Mouse (Mus musculus): Measurements from ENCODE around the gene Ruvbl2. TPM values are rescaled to one million over a fixed set of nuclear protein-coding genes. Genes with fewer than 3 reads are reported as not detected.

Ruvbl2 gene
- total RNA-seq, 4 experiments from 2014 or later, result 23.1 to 31.5 (median 26.8) TPM

- DNase-seq (ENCODE audit: low spot score), result no peak
These were observed 23.4 kb upstream of the Ruvbl2 start for GRCm38 (mm10) chr7:45461326-45461725.

GRCm38 (mm10) chr7:45460860-45461314, 23.0 kb upstream of the Ruvbl2 start:
- DNase-seq (ENCODE audit: low spot score), result peak; percentile 68

DNA sequence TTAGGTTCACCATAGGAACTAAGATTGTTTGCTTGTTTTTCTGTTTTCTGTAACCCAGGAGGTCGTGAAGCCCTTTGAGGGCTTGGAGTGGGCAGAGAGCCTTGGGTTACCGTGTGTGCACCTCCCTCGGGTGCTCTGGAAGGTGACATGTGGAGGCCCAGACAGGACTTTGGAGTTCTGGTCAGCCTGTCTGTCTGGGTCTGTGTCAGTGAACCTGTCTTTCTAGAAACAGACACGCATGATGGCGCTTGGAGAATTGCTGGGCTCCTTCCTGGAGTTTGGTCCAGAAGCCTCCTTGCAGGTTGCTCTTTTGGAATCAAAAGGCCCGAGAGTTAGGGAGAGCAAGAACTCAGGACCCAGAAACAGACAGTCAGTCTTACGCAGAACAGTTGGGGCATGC, 22.5 kb upstream of the Ruvbl2 start:
- DNase-seq (ENCODE audit: low spot score), result no peak

DNA sequence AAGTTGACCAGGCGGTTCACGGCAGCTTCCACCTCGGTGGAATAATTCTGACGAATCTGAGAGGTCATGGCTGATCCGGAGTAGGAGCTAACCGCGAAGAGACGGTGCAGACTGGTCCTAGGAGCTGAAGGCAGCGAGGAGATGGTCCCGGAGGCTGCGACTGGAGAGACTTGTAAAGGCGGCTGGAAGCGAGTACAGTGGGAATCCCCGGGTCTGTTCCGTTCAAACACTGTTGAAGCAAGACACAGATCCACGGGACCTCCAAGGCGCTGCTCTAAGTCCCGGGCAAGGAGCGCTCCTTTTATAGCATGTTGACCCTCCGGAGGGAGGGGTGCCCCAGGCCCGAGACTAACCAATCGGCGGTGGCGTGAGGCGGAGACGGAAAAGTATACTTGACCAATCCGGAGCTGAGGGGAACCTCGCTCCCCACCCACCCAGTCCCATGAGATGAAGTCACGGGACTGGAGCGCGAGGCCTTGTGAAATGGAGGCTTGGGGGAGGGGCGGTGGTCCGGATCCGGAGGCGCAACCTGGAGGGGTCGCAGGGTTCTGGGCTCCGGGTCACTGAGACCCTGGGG, 21.8 kb upstream of the Ruvbl2 start, which contains the start of gene Ftl1:
Gene Ftl1, minus strand, starts transcription at position 321 of the 577 bp plus-strand sequence.
- peak; percentile 98 for DNase-seq (ENCODE audit: low spot score)

DNA sequence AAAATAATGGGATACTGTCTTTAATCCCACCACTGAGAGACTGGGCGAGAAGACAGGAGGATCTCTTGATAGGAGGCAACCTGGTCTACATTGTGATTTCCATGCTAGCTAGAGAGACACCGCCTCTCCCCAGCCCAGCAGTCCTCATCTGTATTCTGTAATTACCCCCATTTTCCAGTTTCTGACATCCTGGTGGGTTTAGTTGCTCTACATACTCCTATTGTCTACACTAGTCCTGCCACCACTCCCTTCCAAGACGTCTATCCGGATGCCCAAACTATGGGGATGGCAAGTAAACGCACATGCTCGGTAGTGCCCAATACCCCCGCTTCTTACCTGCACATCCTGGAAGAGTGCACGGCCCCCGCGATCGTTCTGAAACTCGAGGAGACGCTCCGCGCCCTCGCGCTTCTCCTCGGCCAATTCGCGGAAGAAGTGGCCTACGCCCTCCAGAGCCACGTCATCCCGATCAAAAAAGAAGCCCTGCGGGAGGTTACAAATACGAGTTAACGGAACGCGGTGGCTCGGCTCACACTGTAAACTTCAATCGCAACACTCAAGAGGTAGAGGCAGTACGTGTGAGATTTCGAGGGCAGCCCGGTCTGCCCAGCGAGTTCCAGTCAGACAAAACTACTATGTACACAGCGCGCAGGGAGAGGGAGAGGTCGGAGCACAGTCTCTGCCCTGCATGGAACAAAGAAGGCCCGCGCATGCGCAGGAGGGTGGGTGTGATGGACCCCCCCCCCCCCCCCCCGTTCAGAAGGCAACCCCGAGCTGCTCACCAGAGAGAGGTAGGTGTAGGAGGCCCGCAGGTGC, 21.1 kb upstream of the Ruvbl2 start:
- DNase-seq (ENCODE audit: low spot score), result peak; percentile 84

DNA sequence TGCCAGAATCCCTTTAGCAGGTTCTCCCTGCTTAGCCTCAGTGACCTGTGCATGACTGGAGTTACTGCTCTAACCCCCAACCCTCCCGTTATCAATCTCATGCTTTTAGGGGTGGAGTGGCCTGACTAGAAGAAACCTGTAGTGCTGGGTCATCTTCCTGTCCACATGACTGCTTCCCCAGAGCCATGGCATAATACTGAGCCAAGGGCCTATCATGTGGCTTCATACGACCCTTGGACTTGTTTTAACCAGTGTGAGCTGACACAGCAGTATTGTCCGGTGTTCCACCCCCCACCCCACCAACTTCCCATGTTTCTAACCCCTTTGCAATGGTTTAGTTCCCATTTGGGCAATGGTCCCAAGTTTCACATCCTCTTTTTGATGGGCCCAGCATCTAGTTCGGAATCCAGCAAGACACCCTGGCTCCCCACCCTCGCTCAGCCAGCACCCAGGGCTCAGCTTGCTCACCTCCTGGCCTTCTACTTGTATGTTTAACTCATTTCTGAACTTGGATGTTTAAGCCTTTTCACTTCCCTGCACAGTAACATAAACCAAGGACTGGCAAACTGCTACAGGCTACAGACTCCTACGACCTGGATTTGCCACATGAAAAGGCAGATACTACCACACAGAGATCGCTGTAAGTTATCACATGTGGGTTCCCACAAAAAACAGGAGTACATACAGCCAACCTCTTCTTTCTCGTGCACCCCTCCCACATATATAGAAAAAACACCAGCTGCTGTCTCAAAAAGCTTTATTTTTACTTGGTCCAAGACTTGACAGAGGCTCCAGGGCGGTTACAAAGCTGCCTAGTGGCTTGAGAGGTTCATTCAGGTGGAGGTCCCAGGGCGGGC, 19.5 kb upstream of the Ruvbl2 start:
- peak; percentile 55 for DNase-seq (ENCODE audit: low spot score)

- no peak for DNase-seq (ENCODE audit: low spot score)
These were observed 18.9 kb upstream of the Ruvbl2 start for GRCm38 (mm10) chr7:45456721-45457203.

DNA sequence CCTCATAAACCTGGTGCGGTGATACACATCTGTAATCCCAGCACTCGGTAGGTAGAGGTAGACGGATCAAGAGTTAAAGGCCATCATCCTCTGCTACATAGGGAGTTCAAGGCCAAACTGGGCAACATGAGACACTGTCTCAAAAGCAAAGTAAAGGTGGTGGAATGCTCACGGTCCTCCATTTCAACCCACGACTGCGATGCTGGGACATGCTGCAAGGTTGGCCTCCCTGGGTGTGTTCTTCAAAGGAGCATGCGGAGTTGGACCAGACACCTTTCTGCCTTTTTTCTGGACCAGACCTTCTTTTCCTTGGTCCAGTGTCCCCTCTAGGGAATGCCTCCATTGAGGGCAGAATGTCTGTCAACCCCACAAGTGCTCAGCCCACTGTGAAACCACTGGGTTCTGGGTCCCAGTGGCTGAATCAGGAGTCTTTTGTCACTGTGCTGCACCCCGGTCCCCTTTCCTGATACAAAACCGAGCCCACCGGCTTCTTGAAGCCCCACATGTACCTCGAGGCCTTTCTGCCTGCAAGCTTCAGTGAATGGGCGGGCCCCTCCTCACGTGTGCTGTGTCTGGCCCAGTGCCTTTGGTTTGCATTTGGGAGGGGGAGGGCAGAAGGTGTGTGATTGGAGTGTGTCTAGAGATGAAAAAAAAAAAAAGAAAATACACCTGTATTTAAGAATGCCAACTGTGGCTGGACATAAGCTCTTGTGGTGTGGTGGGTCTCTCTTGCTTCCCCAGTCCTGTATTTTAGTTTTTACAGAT, 18.2 kb upstream of the Ruvbl2 start:
- DNase-seq (ENCODE audit: low spot score), result no peak

DNA sequence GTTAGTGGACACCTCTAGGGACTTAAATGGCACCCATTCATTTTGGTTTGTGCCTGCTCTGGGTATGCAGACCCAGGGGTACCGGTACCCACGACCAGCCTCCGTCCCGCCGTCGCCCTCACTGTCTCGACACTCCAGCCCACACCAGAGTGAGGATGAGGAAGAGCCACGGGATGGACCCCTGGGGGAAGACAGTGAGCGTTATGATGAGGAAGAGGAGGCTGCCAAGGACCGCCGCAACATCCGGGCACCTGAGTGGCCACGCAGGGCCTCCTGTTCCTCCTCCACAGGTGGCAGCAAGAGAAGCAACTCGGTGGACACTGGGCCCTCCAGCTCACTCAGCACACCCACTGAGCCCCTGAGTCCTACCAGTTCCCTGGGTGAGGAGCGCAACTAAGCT, 17.1 kb upstream of the Ruvbl2 start:
- no peak for DNase-seq (ENCODE audit: low spot score)

- DNase-seq (ENCODE audit: low spot score), result peak; percentile 80
These were observed 13.6 kb upstream of the Ruvbl2 start for GRCm38 (mm10) chr7:45451344-45451982.

- DNase-seq (ENCODE audit: low spot score), result no peak
These were observed 12.1 kb upstream of the Ruvbl2 start for GRCm38 (mm10) chr7:45449974-45450373.

- DNase-seq (ENCODE audit: low spot score), result no peak
These were observed 9.6 kb upstream of the Ruvbl2 start for GRCm38 (mm10) chr7:45447325-45447990.

DNA sequence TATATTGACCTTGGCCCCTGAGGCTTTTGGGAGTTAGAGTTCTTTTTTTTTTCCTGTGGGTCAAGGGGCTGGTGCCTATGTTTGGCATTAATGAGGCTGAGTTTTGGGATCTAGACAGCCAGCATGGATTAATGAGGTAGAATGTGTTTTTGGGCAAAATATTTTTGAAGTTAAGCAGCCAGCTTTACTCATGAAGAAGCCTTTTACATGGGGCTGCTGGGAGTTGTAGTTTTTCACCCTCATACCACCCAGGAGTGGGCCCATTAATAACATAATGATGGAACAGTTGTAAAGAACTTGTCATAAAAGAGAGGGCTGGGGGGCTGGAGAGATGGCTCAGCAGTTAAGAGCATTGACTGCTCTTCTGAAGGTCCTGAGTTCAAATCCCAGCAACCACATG, 8.7 kb upstream of the Ruvbl2 start:
- no peak for DNase-seq (ENCODE audit: low spot score)

DNA sequence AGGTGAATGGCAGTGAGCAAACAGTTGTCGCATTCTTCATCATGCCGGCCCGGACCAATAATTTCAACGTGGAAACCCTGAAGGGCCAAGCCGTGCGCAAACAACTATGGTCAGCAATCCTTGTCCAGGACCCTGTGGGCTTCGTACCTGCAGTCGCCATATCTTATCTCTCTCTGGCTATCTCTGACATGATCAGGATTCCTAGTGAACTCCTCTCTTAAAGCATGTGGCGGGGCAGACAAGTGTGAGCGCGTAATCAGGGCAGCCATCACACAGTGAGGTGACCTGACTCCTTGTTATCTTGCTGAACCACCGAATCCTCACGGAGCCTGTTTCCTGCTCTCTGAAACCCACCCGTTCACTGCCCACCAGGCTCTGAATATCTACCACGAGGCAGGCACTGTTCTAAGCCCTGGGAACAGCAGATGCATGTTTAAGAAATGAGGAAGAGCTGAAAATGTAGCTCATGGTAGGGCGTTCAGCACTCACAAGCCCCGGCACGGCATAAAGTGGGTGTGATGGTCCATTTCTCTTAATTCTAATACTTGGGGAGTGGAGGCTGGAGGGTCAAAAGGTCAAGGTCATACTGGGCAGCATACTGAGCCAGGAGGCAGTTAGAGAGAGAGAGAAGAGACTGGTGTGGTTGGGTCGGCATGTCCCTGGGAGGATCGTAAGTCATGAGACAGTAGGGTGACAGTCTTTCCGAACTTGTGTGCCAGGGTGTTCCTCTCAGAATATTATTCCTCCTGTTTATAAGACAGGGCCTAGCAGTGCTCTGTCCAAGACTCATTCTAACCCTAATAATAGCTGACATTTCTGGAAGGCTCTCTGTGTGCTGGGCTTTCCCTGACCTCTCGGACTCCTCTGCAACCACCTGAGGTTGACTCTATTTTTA, 5.9 kb upstream of the Ruvbl2 start:
- no peak for DNase-seq (ENCODE audit: low spot score)

DNA sequence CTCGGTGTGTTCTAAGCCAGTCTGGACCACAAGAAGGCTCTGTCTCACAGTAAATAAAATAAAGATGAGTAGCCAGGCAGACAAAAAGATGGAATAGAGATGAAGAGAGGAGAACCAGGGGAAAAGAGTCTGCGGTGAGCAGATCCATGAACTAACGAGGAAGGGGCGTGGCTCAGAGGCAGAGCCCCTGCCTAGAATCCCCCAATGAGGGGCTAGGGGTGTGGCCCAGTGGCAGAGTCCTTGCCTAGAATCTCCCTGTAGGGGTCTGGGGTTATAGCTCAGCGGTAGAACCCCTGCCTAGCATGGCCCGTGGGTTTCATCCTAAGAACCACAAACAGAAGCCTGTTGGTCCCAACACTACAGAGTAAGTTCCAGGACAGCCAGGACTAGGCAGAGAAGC, 850 bp downstream of the Ruvbl2 start:
- no peak for DNase-seq (ENCODE audit: low spot score)

DNA sequence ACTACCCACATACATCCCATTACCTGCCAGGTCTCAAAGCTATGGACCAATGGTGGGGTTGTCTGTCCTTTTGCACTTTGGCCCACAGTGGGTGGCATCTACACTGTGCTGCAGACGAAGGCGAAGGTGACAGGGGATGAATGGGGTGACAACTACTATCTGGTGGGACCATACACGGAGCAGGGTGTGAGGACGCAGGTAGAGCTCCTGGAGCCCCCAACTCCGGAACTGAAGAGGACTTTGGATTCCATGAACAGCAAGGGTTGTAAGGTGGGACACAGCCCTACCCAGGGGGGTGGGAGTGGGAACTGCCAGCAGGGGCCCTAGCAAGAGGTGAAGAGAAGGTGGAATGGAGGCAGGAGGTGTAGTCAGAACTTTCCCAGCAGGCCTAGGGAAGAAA, 1.5 kb downstream of the Ruvbl2 start:
- no peak for DNase-seq (ENCODE audit: low spot score)

DNA sequence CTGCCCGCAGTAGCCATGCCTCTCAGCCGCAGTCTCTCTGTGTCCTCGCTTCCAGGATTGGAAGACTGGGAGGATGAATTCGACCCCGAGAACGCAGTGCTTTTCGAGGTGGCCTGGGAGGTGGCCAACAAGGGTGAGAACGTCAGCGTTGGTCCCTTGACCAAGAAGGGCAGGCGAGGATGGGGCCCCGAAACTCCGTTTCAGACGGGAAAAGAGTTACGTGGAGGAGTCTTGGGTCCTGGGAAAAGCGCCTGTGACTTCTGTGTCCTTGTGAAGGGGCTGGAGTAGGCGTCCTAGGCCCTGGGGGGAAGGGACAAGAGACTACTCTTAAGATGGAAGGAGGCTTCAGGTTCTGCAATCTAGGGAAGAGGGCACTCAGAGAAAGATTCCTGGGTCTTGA, 2.9 kb downstream of the Ruvbl2 start:
- DNase-seq (ENCODE audit: low spot score), result no peak

DNA sequence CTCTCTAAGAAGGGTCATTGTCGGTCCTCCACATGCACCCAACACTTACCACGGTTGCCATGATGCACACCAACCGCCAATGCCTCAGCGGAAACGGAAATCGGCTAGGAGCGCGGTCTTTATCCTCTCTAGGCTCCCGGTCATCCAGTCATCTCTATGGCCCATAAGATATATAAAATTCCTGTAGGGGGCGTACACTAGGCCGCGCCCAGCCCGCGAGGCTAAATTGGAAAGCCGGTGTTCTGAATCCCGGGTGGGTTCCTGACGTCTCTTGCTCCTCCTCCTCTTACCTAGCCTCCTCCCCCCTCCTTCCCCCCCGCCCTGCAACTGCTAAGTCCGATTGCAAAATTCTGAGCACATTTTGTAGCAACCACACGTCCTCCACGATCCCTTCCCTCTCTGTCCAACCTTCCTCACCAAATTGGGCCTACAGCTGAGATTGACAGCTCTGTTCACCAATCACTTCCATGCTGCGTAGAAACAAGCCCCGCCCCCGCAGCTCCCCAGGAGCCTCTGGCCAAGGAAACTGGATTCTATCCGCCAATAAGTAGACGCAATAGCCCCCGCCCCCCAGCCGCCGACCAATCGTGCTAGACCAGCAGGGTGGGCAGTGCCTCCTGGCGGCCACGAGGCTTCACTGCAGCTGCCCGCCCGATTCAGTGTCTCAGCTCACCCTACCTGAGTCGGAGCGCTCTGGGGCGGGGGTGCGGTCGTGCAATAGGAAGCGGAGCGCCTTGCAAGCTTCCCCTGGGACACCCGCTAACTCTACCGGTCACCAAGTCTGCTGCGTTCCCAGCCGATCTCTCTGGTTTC, 3.5 kb downstream of the Ruvbl2 start, which contains the start of gene Gys1:
Gene Gys1, plus strand, starts transcription at position 642 of the 813 bp plus-strand sequence.
- peak; percentile 100 for DNase-seq (ENCODE audit: low spot score)

Measured in heart, adult 8-10 months (tissue).